Mouse (Mus musculus): ENCODE data around the gene H60c. TPM values are rescaled to one million over a fixed set of nuclear protein-coding genes. Genes with fewer than 3 reads are reported as not detected.
"Not testable (repeated sequence)": the region's sequence is repeated elsewhere in the genome, so short reads cannot be mapped to it uniquely, and the experiment has no call there.

The H60c gene
- not detected for total RNA-seq (2021)
- long read RNA-seq, experiment 1, partial matches to known transcripts, result 0 of 1 reads
- long read RNA-seq, experiment 1, other reads (novel, unspliced or antisense), result 0 of 1 reads
- long read RNA-seq, experiment 2, result 0 reads

- intact Hi-C loops (cut with DNase I), result no loop called here
- no peak for DNase-seq
Observed at GRCm38 (mm10) chr10:3267671-3268070, at the start of gene H60c. H60c (minus strand) TSS chr10:3267771.

- no peak for DNase-seq
- intact Hi-C loops (cut with DNase I), result no loop called here
Observed at GRCm38 (mm10) chr10:3308821-3309206, 41.2 kb upstream of the H60c start.

DNA sequence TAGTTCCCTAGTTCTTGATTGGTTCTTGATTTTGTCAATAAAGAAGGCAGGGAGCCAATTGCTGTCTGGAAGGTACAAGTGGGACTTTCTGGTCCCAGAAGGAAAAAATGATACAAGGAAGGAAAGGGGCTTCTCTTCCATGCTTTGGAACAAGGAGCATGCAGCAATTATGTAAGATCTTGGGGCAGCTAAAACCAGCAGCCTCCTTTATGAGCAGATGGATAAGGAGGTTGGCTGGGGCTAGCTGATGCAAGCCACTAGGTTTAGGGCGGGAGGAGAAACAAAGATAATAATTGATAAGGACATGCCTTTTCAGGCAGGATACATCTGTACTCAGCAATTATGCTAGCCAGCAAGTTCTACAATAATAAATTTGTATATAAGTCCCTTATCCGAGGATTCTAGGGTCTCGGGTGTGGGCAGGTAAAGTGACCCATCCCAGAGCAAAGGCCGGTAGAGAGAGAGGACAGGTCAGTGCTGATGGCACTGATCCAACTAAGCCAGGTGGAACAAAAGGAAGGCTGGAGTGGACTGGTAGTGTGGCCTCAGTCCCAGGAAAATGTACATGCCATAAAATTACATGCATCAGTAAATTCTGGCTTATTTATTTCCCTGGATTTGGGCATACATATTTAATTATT, 40.7 kb upstream of the H60c start:
- no peak for DNase-seq
- intact Hi-C loops (cut with DNase I), result no loop called here

GRCm38 (mm10) chr10:3307752-3308151, 40.2 kb upstream of the H60c start:
- intact Hi-C loops (cut with DNase I), result no loop called here

GRCm38 (mm10) chr10:3293969-3294368, 26.4 kb upstream of the H60c start:
- no peak for DNase-seq
- intact Hi-C loops (cut with DNase I), result no loop called here

More at GRCm38 (mm10) chr10:3307752-3308151, 40.2 kb upstream of the H60c start:
- DNase-seq, result peak in 1 of 2 experiments; percentile 23

- no peak for DNase-seq
Observed at GRCm38 (mm10) chr10:3281047-3281446, 13.5 kb upstream of the H60c start.

GRCm38 (mm10) chr10:3274065-3274464, 6.5 kb upstream of the H60c start:
- intact Hi-C loops (cut with DNase I), result no loop called here
- no peak for DNase-seq

More at GRCm38 (mm10) chr10:3281047-3281446, 13.5 kb upstream of the H60c start:
- intact Hi-C loops (cut with DNase I), result no loop called here

- intact Hi-C loops (cut with DNase I), result no loop called here
- DNase-seq, result no peak
Observed at GRCm38 (mm10) chr10:3271036-3271435, 3.5 kb upstream of the H60c start.

DNA sequence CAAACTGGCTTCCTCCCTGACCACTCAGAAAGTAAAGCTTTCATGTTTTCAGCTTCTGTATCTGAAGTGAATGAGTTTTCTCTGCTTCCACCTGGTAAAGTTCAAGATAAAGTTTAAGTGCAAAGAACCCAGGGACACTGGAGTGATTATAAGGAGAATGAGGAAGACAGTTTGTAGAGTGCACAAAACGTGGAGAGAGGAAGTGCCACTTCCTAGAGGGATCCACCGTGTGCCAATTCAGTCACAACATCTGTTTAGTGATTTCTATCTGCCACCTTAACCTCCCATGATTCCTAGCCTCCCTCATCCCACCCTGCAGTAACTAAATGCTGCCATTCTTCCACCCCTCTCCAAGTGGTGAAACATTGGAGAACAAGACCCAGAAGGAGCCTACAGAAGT, 842 bp downstream of the H60c start:
- no peak for DNase-seq
- intact Hi-C loops (cut with DNase I), result no loop called here

GRCm38 (mm10) chr10:3262784-3263183, 4.8 kb downstream of the H60c start:
- no peak for DNase-seq
- intact Hi-C loops (cut with DNase I), result no loop called here

DNA sequence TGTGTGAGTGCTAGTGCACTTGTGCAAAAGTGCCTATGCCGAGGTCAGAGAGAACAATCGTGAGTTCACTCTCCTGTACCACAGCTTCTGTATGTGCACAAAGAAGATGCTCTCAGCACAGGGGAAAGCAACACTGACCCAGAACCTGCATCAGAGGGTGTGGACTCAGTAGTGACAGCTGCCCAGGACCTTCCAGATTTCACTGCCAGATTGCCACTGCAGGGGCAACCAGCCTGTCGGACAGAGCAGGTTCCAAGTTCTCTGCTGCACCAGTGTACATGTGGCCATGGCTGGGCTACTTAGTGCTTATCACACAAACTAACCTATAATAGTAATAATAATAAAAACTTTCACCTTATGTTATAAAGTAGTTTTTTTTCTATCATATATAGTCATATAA, 10.2 kb downstream of the H60c start:
- DNase-seq, result no peak
- intact Hi-C loops (cut with DNase I), result no loop called here

DNA sequence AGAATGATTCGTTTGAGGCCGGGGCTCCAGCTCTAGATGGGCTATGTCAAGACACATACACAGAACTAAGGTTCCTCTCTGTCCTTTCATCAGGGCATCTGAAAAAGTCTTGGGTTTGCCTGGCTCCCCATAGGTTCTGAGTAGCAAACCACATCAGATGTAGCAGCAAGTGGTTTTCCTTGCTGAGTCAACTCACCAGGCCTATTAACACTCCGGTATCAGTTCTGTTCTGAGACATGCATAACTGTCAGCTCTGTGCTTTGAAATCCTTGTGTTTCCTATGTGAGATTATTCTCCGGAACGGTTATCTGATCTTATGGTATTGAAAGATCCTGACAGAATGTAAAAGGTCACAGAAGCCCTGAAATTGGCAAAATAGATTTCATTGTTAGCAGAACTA, 29.1 kb downstream of the H60c start:
- DNase-seq; intact Hi-C loops (cut with DNase I): not testable (repeated sequence)

- intact Hi-C loops (cut with DNase I), result loop anchor here (2.0 kb wide), 1 partner anchor 22 kb away; no protein-coding TSS in a partner anchor
- DNase-seq, result peak; percentile 4 to 25
Observed at GRCm38 (mm10) chr10:3236638-3237270, 30.8 kb downstream of the H60c start.

GRCm38 (mm10) chr10:3228447-3229195, 39.0 kb downstream of the H60c start:
- peak in 1 of 2 experiments; percentile 42 for DNase-seq
- intact Hi-C loops (cut with DNase I), result no loop called here

Other genes with a start within 250 kb of the H60c start
- gene Ppp1r14c, start 98.3 kb upstream of the H60c start, total RNA-seq (2021), result 100 to 1,000 TPM; 246 to 292 TPM

Data from heart, postnatal 14 days (tissue).